Mouse (Mus musculus): ENCODE results near the gene Cpeb3. TPM values are rescaled to one million over a fixed set of nuclear protein-coding genes. Genes with fewer than 3 reads are reported as not detected.

The Cpeb3 gene
- 76.5 and 113 TPM in 2 replicates for total RNA-seq (2015; ENCODE audit: low replicate concordance)
- 90.5 and 97.3 TPM in 2 replicates for total RNA-seq (2017; ENCODE audit: low replicate concordance)

GRCm38 (mm10) chr19:37208176-37208755 lies at the start of gene Cpeb3:
TSS of gene Cpeb3 (minus strand) at chr19:37208601.
- peak; percentile 18 for ATAC-seq (replicated peaks; ENCODE audit: low FRiP score, poor library complexity, severe bottlenecking)

GRCm38 (mm10) chr19:37255321-37255720 lies 46.9 kb upstream of the Cpeb3 start:
- no peak for ATAC-seq (replicated peaks; ENCODE audit: low FRiP score, poor library complexity, severe bottlenecking)

- ATAC-seq (replicated peaks; ENCODE audit: low FRiP score, poor library complexity, severe bottlenecking), result 0 out of 2 replicates have a peak, but pooled peaks have one; percentile 50
Observed at GRCm38 (mm10) chr19:37252104-37252503, 43.7 kb upstream of the Cpeb3 start.

- no peak for ATAC-seq (replicated peaks; ENCODE audit: low FRiP score, poor library complexity, severe bottlenecking)
Observed at GRCm38 (mm10) chr19:37248199-37248598, 39.8 kb upstream of the Cpeb3 start.

- no peak for ATAC-seq (replicated peaks; ENCODE audit: low FRiP score, poor library complexity, severe bottlenecking)
Observed at GRCm38 (mm10) chr19:37246859-37247258, 38.5 kb upstream of the Cpeb3 start.

- ATAC-seq (replicated peaks; ENCODE audit: low FRiP score, poor library complexity, severe bottlenecking), result no peak
Observed at GRCm38 (mm10) chr19:37242707-37243106, 34.3 kb upstream of the Cpeb3 start.

GRCm38 (mm10) chr19:37241201-37241600 lies 32.8 kb upstream of the Cpeb3 start:
- ATAC-seq (replicated peaks; ENCODE audit: low FRiP score, poor library complexity, severe bottlenecking), result no peak

- no peak for ATAC-seq (replicated peaks; ENCODE audit: low FRiP score, poor library complexity, severe bottlenecking)
Observed at GRCm38 (mm10) chr19:37239096-37239495, 30.7 kb upstream of the Cpeb3 start.

GRCm38 (mm10) chr19:37238651-37239050 lies 30.2 kb upstream of the Cpeb3 start:
- ATAC-seq (replicated peaks; ENCODE audit: low FRiP score, poor library complexity, severe bottlenecking), result 0 out of 2 replicates have a peak, but pooled peaks have one; percentile 3

GRCm38 (mm10) chr19:37237712-37238437 lies 29.5 kb upstream of the Cpeb3 start:
- ATAC-seq (replicated peaks; ENCODE audit: low FRiP score, poor library complexity, severe bottlenecking), result peak; percentile 60

- ATAC-seq (replicated peaks; ENCODE audit: low FRiP score, poor library complexity, severe bottlenecking), result peak; percentile 46
Observed at GRCm38 (mm10) chr19:37237306-37237705, 28.9 kb upstream of the Cpeb3 start.

GRCm38 (mm10) chr19:37235818-37236217 lies 27.4 kb upstream of the Cpeb3 start:
- ATAC-seq (replicated peaks; ENCODE audit: low FRiP score, poor library complexity, severe bottlenecking), result no peak

GRCm38 (mm10) chr19:37233561-37234539 lies 25.4 kb upstream of the Cpeb3 start:
- ATAC-seq (replicated peaks; ENCODE audit: low FRiP score, poor library complexity, severe bottlenecking), result peak; percentile 27

GRCm38 (mm10) chr19:37232598-37232997 lies 24.2 kb upstream of the Cpeb3 start:
- peak; percentile 64 for ATAC-seq (replicated peaks; ENCODE audit: low FRiP score, poor library complexity, severe bottlenecking)

GRCm38 (mm10) chr19:37225197-37225862 lies 16.9 kb upstream of the Cpeb3 start:
- no peak for ATAC-seq (replicated peaks; ENCODE audit: low FRiP score, poor library complexity, severe bottlenecking)

- no peak for ATAC-seq (replicated peaks; ENCODE audit: low FRiP score, poor library complexity, severe bottlenecking)
Observed at GRCm38 (mm10) chr19:37214711-37215110, 6.3 kb upstream of the Cpeb3 start.

GRCm38 (mm10) chr19:37211416-37211815 lies 3.0 kb upstream of the Cpeb3 start:
- no peak for ATAC-seq (replicated peaks; ENCODE audit: low FRiP score, poor library complexity, severe bottlenecking)

GRCm38 (mm10) chr19:37210457-37210856 lies 2.1 kb upstream of the Cpeb3 start:
- ATAC-seq (replicated peaks; ENCODE audit: low FRiP score, poor library complexity, severe bottlenecking), result no peak

- 0 out of 2 replicates have a peak, but pooled peaks have one; percentile 7 for ATAC-seq (replicated peaks; ENCODE audit: low FRiP score, poor library complexity, severe bottlenecking)
Observed at GRCm38 (mm10) chr19:37209467-37210128, 1.2 kb upstream of the Cpeb3 start.

Data from erythroblast, adult 5-6 weeks (primary cell).